Mouse (Mus musculus): ENCODE measurements around the gene Aven.

DNA sequence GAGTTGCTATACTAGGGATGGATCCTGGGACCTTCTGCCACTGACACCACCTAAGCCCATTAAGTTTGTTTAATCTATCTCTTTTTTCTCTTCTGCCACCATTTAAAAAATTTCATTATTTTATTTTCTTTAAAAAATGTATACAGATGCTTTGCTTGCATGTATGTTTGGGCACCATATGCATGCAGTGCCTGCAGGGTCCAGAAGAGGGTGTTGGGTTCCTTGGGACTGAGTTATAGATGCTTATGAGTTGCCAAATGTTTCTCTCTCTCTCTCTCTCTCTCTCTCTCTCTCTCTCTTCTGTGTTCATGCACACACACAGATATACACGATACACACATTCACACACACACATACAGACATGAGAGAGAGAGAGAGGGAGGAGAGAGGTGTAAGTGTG is 20.3 kb downstream of the Aven start:
- TF ChIP-seq CTCF (IDR thresholded peaks at IDR 0.05; ENCODE audit: extremely low read depth, insufficient read depth, low read length), result no peak
- TF ChIP-seq POLR2A (IDR thresholded peaks at IDR 0.05; ENCODE audit: extremely low read depth, insufficient read depth, low read length), result no peak
